Mouse (Mus musculus): ENCODE data around the gene Pold4. TPM values are rescaled to one million over a fixed set of nuclear protein-coding genes. Genes with fewer than 3 reads are reported as not detected.

The Pold4 gene
- total RNA-seq, 2 experiments from 2014 or later, result 16.2 to 16.9 TPM

- DNase-seq (ENCODE audit: low spot score in 2 of 2), result no peak
- intact Hi-C loops (cut with DNase I), result no loop called here
Measured at GRCm38 (mm10) chr19:4202149-4202548, 29.6 kb upstream of the Pold4 start.

GRCm38 (mm10) chr19:4203148-4203547 is 28.6 kb upstream of the Pold4 start:
- intact Hi-C loops (cut with DNase I), result no loop called here
- DNase-seq (ENCODE audit: low spot score in 2 of 2), result no peak

GRCm38 (mm10) chr19:4203604-4204326 is 27.9 kb upstream of the Pold4 start:
- no peak for DNase-seq (ENCODE audit: low spot score in 2 of 2)
- intact Hi-C loops (cut with DNase I), result no loop called here

- no peak for DNase-seq (ENCODE audit: low spot score in 2 of 2)
- intact Hi-C loops (cut with DNase I), result no loop called here
Measured at GRCm38 (mm10) chr19:4204889-4205288, 26.8 kb upstream of the Pold4 start.

- peak; percentile 63 to 64 for DNase-seq (ENCODE audit: low spot score in 2 of 2)
- intact Hi-C loops (cut with DNase I), result loop anchor here (2.0 kb wide), 1 partner anchor 22 kb away; no protein-coding TSS in a partner anchor
Measured at GRCm38 (mm10) chr19:4206971-4207370, 24.7 kb upstream of the Pold4 start.

- intact Hi-C loops (cut with DNase I), result no loop called here
- DNase-seq (ENCODE audit: low spot score in 2 of 2), result no peak
Measured at GRCm38 (mm10) chr19:4208563-4208962, 23.1 kb upstream of the Pold4 start.

- DNase-seq (ENCODE audit: low spot score in 2 of 2), result no peak
- intact Hi-C loops (cut with DNase I), result no loop called here
Measured at GRCm38 (mm10) chr19:4211891-4212588, 19.7 kb upstream of the Pold4 start.

- intact Hi-C loops (cut with DNase I), result no loop called here
- no peak for DNase-seq (ENCODE audit: low spot score in 2 of 2)
Measured at GRCm38 (mm10) chr19:4213524-4213974, 18.1 kb upstream of the Pold4 start.

- no peak for DNase-seq (ENCODE audit: low spot score in 2 of 2)
- intact Hi-C loops (cut with DNase I), result no loop called here
Measured at GRCm38 (mm10) chr19:4214071-4214770, 17.5 kb upstream of the Pold4 start, which contains the start of the genes Clcf1 and AC109138.7. Gene Clcf1, plus strand, starts transcription at chr19:4214238. Gene AC109138.7, plus strand, starts transcription at chr19:4214357.

GRCm38 (mm10) chr19:4214771-4215450 is 16.8 kb upstream of the Pold4 start:
- DNase-seq (ENCODE audit: low spot score in 2 of 2), result no peak
- intact Hi-C loops (cut with DNase I), result no loop called here

GRCm38 (mm10) chr19:4215451-4215840 is 16.3 kb upstream of the Pold4 start:
- DNase-seq (ENCODE audit: low spot score in 2 of 2), result no peak

GRCm38 (mm10) chr19:4216041-4216685 is 15.5 kb upstream of the Pold4 start:
- peak in 1 of 2 experiments; percentile 51 for DNase-seq (ENCODE audit: low spot score in 2 of 2)
- intact Hi-C loops (cut with DNase I), result no loop called here

More at GRCm38 (mm10) chr19:4215451-4215840, 16.3 kb upstream of the Pold4 start:
- intact Hi-C loops (cut with DNase I), result no loop called here

GRCm38 (mm10) chr19:4217140-4217539 is 14.6 kb upstream of the Pold4 start:
- no peak for DNase-seq (ENCODE audit: low spot score in 2 of 2)
- intact Hi-C loops (cut with DNase I), result no loop called here

- no peak for DNase-seq (ENCODE audit: low spot score in 2 of 2)
- intact Hi-C loops (cut with DNase I), result no loop called here
Measured at GRCm38 (mm10) chr19:4217855-4218254, 13.8 kb upstream of the Pold4 start.

- intact Hi-C loops (cut with DNase I), result no loop called here
- no peak for DNase-seq (ENCODE audit: low spot score in 2 of 2)
Measured at GRCm38 (mm10) chr19:4218293-4218692, 13.4 kb upstream of the Pold4 start.

GRCm38 (mm10) chr19:4218784-4219183 is 12.9 kb upstream of the Pold4 start:
- no peak for DNase-seq (ENCODE audit: low spot score in 2 of 2)
- intact Hi-C loops (cut with DNase I), result no loop called here

GRCm38 (mm10) chr19:4219943-4220342 is 11.8 kb upstream of the Pold4 start:
- intact Hi-C loops (cut with DNase I), result no loop called here

GRCm38 (mm10) chr19:4220416-4220815 is 11.3 kb upstream of the Pold4 start:
- intact Hi-C loops (cut with DNase I), result no loop called here
- DNase-seq (ENCODE audit: low spot score in 2 of 2), result no peak

More at GRCm38 (mm10) chr19:4219943-4220342, 11.8 kb upstream of the Pold4 start:
- no peak for DNase-seq (ENCODE audit: low spot score in 2 of 2)

Measured in left cerebral cortex, postnatal 14 days (tissue).